Mouse (Mus musculus) cerebellum, adult 2 months (tissue): ENCODE measurements around the gene Lgmn. TPM values are rescaled to one million over a fixed set of nuclear protein-coding genes. Genes with fewer than 3 reads are reported as not detected.

Experiments used
- DNase-seq, 2 experiments: peaks; one replicate each; pipeline ENCODE4 v3.0.0; 2021
- H3K27ac ChIP-seq: fragments of 200-500 bp; 2 replicates; pipeline ENCODE4 v1.5.1; 2012; ENCODE audit warnings: low read length, control low read depth, inconsistent platforms; ENCODE audit not compliant: insufficient read depth
- H3K27me3 ChIP-seq: fragments of 200-500 bp; 2 replicates; pipeline ENCODE4 v1.6.1; 2012; ENCODE audit warnings: inconsistent platforms, mild to moderate bottlenecking, low read length, moderate library complexity; ENCODE audit not compliant: control insufficient read depth, insufficient read depth
- H3K4me1 ChIP-seq: fragments of 200-500 bp; 2 replicates; pipeline ENCODE4 v1.6.1; 2011; ENCODE audit warnings: low read length; ENCODE audit not compliant: control insufficient read depth, insufficient read depth
- H3K4me3 ChIP-seq: fragments of 200-500 bp; replicated peaks from 2 replicates; pipeline ENCODE3; 2011; ENCODE audit warnings: mild to moderate bottlenecking, low read depth, low read length, control low read depth; ENCODE audit not compliant: insufficient read depth
- CTCF ChIP-seq: fragments of 200-500 bp; IDR thresholded peaks from 2 replicates; pipeline ENCODE4 v1.5.1; 2011; ENCODE audit warnings: low read depth, mild to moderate bottlenecking, control low read depth, low read length, moderate library complexity, borderline replicate concordance; ENCODE audit not compliant: insufficient read depth
- POLR2A ChIP-seq: fragments of 200-500 bp; IDR thresholded peaks from 2 replicates; pipeline ENCODE4 v1.6.1; 2011; ENCODE audit warnings: low read length, control low read depth, borderline replicate concordance; ENCODE audit not compliant: insufficient read depth
- WGBS: fragments of 180-500 bp; shearing (Covaris S2); methylation state at CpG from one replicate; pipeline ENCODE4 v1.1.7; 2018; 5-methylcytosine and 5-hydroxymethylcytosine counted together
- polyA plus RNA-seq: library from polyadenylated mRNA; depleted of rRNA; stranded (reverse); fragments of >200 nt; gene quantifications from 2 replicates; pipeline ENCODE4 v1.2.3, GENCODE M21; 2012

The Lgmn gene
- polyA plus RNA-seq, 1 experiment: 150 TPM

- H3K4me3 ChIP-seq: no peak overlapping the region
- WGBS: 10% methylated on average over 3 of the region's 3 CpGs
- H3K27me3 ChIP-seq: no peaks in the 10 kb centered on the region
- peak; percentile 31 to 48 for DNase-seq
- TF ChIP-seq CTCF (peak; percentile 80), POLR2A (no peak)
- no peaks in the 10 kb centered on the region for H3K4me1 ChIP-seq
- H3K27ac ChIP-seq: no peak overlapping the region
Observed at GRCm38 (mm10) chr12:102384819-102385218, 54.8 kb downstream of the Lgmn start.

- Histone ChIP-seq H3K27ac (no peak overlapping the region), H3K27me3 (no peaks in the 10 kb centered on the region), H3K4me3 (no peak overlapping the region), H3K4me1 (no peaks in the 10 kb centered on the region)
- TF ChIP-seq CTCF: no peak
- no peak for TF ChIP-seq POLR2A
- 89% methylated on average over 9 of the region's 9 CpGs for WGBS
- DNase-seq: no peak
Observed at GRCm38 (mm10) chr12:102383288-102383687, 56.3 kb downstream of the Lgmn start.

GRCm38 (mm10) chr12:102382180-102382579 is 57.4 kb downstream of the Lgmn start:
- no peaks in the 10 kb centered on the region for H3K4me1 ChIP-seq
- no peaks in the 10 kb centered on the region for H3K27me3 ChIP-seq
- no peak overlapping the region for H3K4me3 ChIP-seq
- H3K27ac ChIP-seq: no peak overlapping the region
- no peak for TF ChIP-seq POLR2A
- no peak for TF ChIP-seq CTCF
- 79% methylated on average over 8 of the region's 8 CpGs for WGBS
- no peak for DNase-seq

GRCm38 (mm10) chr12:102372322-102372721 is 67.3 kb downstream of the Lgmn start:
- no peak overlapping the region for H3K4me3 ChIP-seq
- 61% methylated on average over 3 of the region's 3 CpGs for WGBS
- no peak overlapping the region for H3K27ac ChIP-seq
- DNase-seq: no peak
- TF ChIP-seq CTCF (no peak), POLR2A (no peak)
- H3K27me3 ChIP-seq: no peaks in the 10 kb centered on the region; the same call in 1 of the 2 replicates
- no peaks in the 10 kb centered on the region for H3K4me1 ChIP-seq

GRCm38 (mm10) chr12:102370931-102371500 is 68.6 kb downstream of the Lgmn start:
- no peaks in the 10 kb centered on the region for H3K27me3 ChIP-seq
- no peak overlapping the region for H3K4me3 ChIP-seq
- TF ChIP-seq CTCF: no peak
- TF ChIP-seq POLR2A: no peak
- no peak overlapping the region for H3K27ac ChIP-seq
- no peak for DNase-seq
- H3K4me1 ChIP-seq: no peaks in the 10 kb centered on the region
- WGBS: 92% methylated on average over 4 of the region's 4 CpGs

- Histone ChIP-seq H3K4me3 (no peak overlapping the region), H3K27me3 (no peaks in the 10 kb centered on the region), H3K4me1 (no peaks in the 10 kb centered on the region), H3K27ac (no peak overlapping the region)
- 74% methylated on average over 22 of the region's 22 CpGs for WGBS
- DNase-seq: no peak
- no peak for TF ChIP-seq POLR2A
- TF ChIP-seq CTCF: no peak
Observed at GRCm38 (mm10) chr12:102369488-102370235, 70.0 kb downstream of the Lgmn start.

GRCm38 (mm10) chr12:102368556-102368955 is 71.1 kb downstream of the Lgmn start:
- no peak overlapping the region for H3K27ac ChIP-seq
- 81% methylated on average over 14 of the region's 14 CpGs for WGBS
- no peak for DNase-seq
- TF ChIP-seq POLR2A (no peak), CTCF (no peak)
- H3K4me3 ChIP-seq: no peak overlapping the region
- H3K27me3 ChIP-seq: no peaks in the 10 kb centered on the region
- no peaks in the 10 kb centered on the region for H3K4me1 ChIP-seq

GRCm38 (mm10) chr12:102368066-102368465 is 71.5 kb downstream of the Lgmn start:
- TF ChIP-seq CTCF (no peak), POLR2A (no peak)
- no peak for DNase-seq
- H3K27ac ChIP-seq: no peak overlapping the region
- H3K27me3 ChIP-seq: no peaks in the 10 kb centered on the region
- 92% methylated on average over 7 of the region's 7 CpGs for WGBS
- H3K4me1 ChIP-seq: no peaks in the 10 kb centered on the region
- no peak overlapping the region for H3K4me3 ChIP-seq
